Mouse (Mus musculus) MEL (cell line): ENCODE results near the gene Chl1. TPM values are rescaled to one million over a fixed set of nuclear protein-coding genes. Genes with fewer than 3 reads are reported as not detected.

Experiments used
- DNase-seq: peaks from one replicate; pipeline ENCODE4 v3.0.0; 2011; ENCODE audit warnings: low read depth, low spot score
- H3K27ac ChIP-seq: 2 replicates; pipeline ENCODE4 v1.5.1; 2012; ENCODE audit warnings: low read depth, mild to moderate bottlenecking, control low read depth, low read length, moderate library complexity; ENCODE audit not compliant: control insufficient read depth
- H3K27me3 ChIP-seq, 2 experiments: fragments of 150-350 bp in 1 of 2; sonication (generic) in 1 of 2; 2 replicates each; pipeline ENCODE4 v1.6.1; 2012; ENCODE audit warnings: low read length in 2 of 2, mild to moderate bottlenecking in 2 of 2, improper control_type of control experiment in 1 of 2, moderate library complexity in 1 of 2; ENCODE audit not compliant: insufficient read depth in 2 of 2, control insufficient read depth in 1 of 2
- H3K36me3 ChIP-seq, 2 experiments: 2 replicates each; pipeline ENCODE4 v1.6.1; 2012 to 2014; ENCODE audit warnings: low read length in 2 of 2, improper control_type of control experiment in 1 of 2, inconsistent platforms in 1 of 2, mild to moderate bottlenecking in 1 of 2; ENCODE audit not compliant: insufficient read depth in 2 of 2, control insufficient read depth in 1 of 2
- H3K4me1 ChIP-seq, 2 experiments: fragments of 150-350 bp in 1 of 2; sonication (generic) in 1 of 2; 2 replicates each; pipeline ENCODE4 v1.6.1; 2012; ENCODE audit warnings: low read length in 2 of 2, improper control_type of control experiment in 1 of 2, mild to moderate bottlenecking in 1 of 2; ENCODE audit not compliant: insufficient read depth in 2 of 2, control insufficient read depth in 1 of 2
- H3K4me3 ChIP-seq, 2 experiments: fragments of 150-350 bp in 1 of 2; sonication (generic) in 1 of 2; 2 replicates each; pipeline ENCODE4 v1.5.1; 2012; ENCODE audit warnings: low read depth in 2 of 2, low read length in 2 of 2, mild to moderate bottlenecking in 2 of 2, moderate library complexity in 2 of 2, control low read depth in 1 of 2, improper control_type of control experiment in 1 of 2; ENCODE audit not compliant: control insufficient read depth in 1 of 2, insufficient read depth in 1 of 2
- H3K79me2 ChIP-seq: 2 replicates; pipeline ENCODE4 v1.6.1; 2012; ENCODE audit warnings: mild to moderate bottlenecking, low read length, moderate library complexity; ENCODE audit not compliant: control insufficient read depth, poor library complexity, insufficient read depth
- H3K9ac ChIP-seq: 2 replicates; pipeline ENCODE4 v1.6.1; 2012; ENCODE audit warnings: low read depth, mild to moderate bottlenecking, control low read depth, low read length, moderate library complexity; ENCODE audit not compliant: control insufficient read depth, poor library complexity, severe bottlenecking
- H3K9me3 ChIP-seq: fragments of 150-350 bp; sonication (generic); replicated peaks from 2 replicates; pipeline ENCODE4 v1.6.1; 2012; ENCODE audit warnings: mild to moderate bottlenecking, low read length, improper control_type of control experiment, moderate library complexity; ENCODE audit not compliant: insufficient read depth
- BHLHE40 ChIP-seq: IDR thresholded peaks from 2 replicates; pipeline ENCODE4 v1.6.1; 2012; ENCODE audit warnings: low read depth, mild to moderate bottlenecking, inconsistent platforms, low read length, improper control_type of control experiment, borderline replicate concordance
- CHD1 ChIP-seq: IDR thresholded peaks from 2 replicates; pipeline ENCODE4 v1.6.1; 2012; ENCODE audit warnings: low read depth, mild to moderate bottlenecking, inconsistent platforms, low read length, improper control_type of control experiment
- CTCF ChIP-seq, 3 experiments: IDR thresholded peaks in 2 of 3; conservative IDR thresholded peaks in 1 of 3; 2 replicates each; pipeline ENCODE4 v1.5.1; 2011 to 2012; ENCODE audit warnings: low read length in 3 of 3, low read depth in 2 of 3, mild to moderate bottlenecking in 2 of 3, improper control_type of control experiment in 1 of 3, inconsistent platforms in 1 of 3, mixed read lengths in 1 of 3, moderate library complexity in 1 of 3; ENCODE audit not compliant: control insufficient read depth in 1 of 3, insufficient read depth in 1 of 3, poor library complexity in 1 of 3, severe bottlenecking in 1 of 3
- ELF1 ChIP-seq: IDR thresholded peaks from 2 replicates; pipeline ENCODE4 v1.6.1; 2014; ENCODE audit warnings: low read depth, mild to moderate bottlenecking, inconsistent platforms, low read length, improper control_type of control experiment, moderate library complexity
- EP300 ChIP-seq, 2 experiments: IDR thresholded peaks; 2 replicates each; pipeline ENCODE4 v1.6.1; 2011; ENCODE audit warnings: improper control_type of control experiment in 2 of 2, low read length in 2 of 2, low read depth in 1 of 2, mild to moderate bottlenecking in 1 of 2
- ETS1 ChIP-seq: IDR thresholded peaks from 2 replicates; pipeline ENCODE4 v1.6.1; 2012; ENCODE audit warnings: low read depth, mild to moderate bottlenecking, inconsistent platforms, low read length, improper control_type of control experiment, moderate library complexity
- JUND ChIP-seq: IDR thresholded peaks from 2 replicates; pipeline ENCODE4 v1.6.1; 2011; ENCODE audit warnings: low read depth, mild to moderate bottlenecking, improper control_type of control experiment, low read length
- KAT2A ChIP-seq: conservative IDR thresholded peaks from 2 replicates; pipeline ENCODE4 v1.6.1; 2012; ENCODE audit warnings: low read depth, low read length, improper control_type of control experiment, inconsistent platforms
- MAFK ChIP-seq: IDR thresholded peaks from 2 replicates; pipeline ENCODE4 v1.6.1; 2011; ENCODE audit warnings: low read depth, mild to moderate bottlenecking, low read length, improper control_type of control experiment, borderline replicate concordance
- MAX ChIP-seq: IDR thresholded peaks from 2 replicates; pipeline ENCODE4 v1.6.1; 2011; ENCODE audit warnings: low read length, improper control_type of control experiment
- MYB ChIP-seq: IDR thresholded peaks from 2 replicates; pipeline ENCODE4 v1.6.1; 2011; ENCODE audit warnings: mild to moderate bottlenecking, low read depth, low read length, improper control_type of control experiment
- RAD21 ChIP-seq: IDR thresholded peaks from 2 replicates; pipeline ENCODE4 v1.6.1; 2011; ENCODE audit warnings: mild to moderate bottlenecking, low read depth, low read length, improper control_type of control experiment
- RCOR1 ChIP-seq: IDR thresholded peaks from 2 replicates; pipeline ENCODE4 v1.6.1; 2012; ENCODE audit warnings: low read depth, mild to moderate bottlenecking, inconsistent platforms, low read length, improper control_type of control experiment
- SIN3A ChIP-seq: IDR thresholded peaks from 2 replicates; pipeline ENCODE4 v1.6.1; 2012; ENCODE audit warnings: low read length, improper control_type of control experiment, inconsistent platforms
- TCF12 ChIP-seq: IDR thresholded peaks from 2 replicates; pipeline ENCODE4 v1.6.1; 2014; ENCODE audit warnings: low read depth, mild to moderate bottlenecking, inconsistent platforms, low read length, improper control_type of control experiment, moderate library complexity
- UBTF ChIP-seq: IDR thresholded peaks from 2 replicates; pipeline ENCODE4 v1.6.1; 2012; ENCODE audit warnings: low read depth, mild to moderate bottlenecking, inconsistent platforms, low read length, improper control_type of control experiment, moderate library complexity, borderline replicate concordance; ENCODE audit not compliant: insufficient read depth
- USF2 ChIP-seq, 2 experiments: IDR thresholded peaks; 2 replicates each; pipeline ENCODE4 v1.6.1; 2011 to 2012; ENCODE audit warnings: improper control_type of control experiment in 2 of 2, low read length in 2 of 2, borderline replicate concordance in 1 of 2, inconsistent platforms in 1 of 2, low read depth in 1 of 2, mild to moderate bottlenecking in 1 of 2; ENCODE audit not compliant: insufficient read depth in 1 of 2
- ZC3H11A ChIP-seq: IDR thresholded peaks from 2 replicates; pipeline ENCODE4 v1.6.1; 2012; ENCODE audit warnings: low read depth, mild to moderate bottlenecking, inconsistent platforms, low read length, improper control_type of control experiment
- polyA plus RNA-seq, 2 experiments: library from polyadenylated mRNA; stranded (reverse) in 1 of 2; unstranded in 1 of 2; fragments of >175 nt in 1 of 2; fragments of >200 nt in 1 of 2; gene quantifications; 2 replicates each; pipeline versions ENCODE4 v1.2.1 to v1.2.4; 2012; ENCODE audit warnings: low replicate concordance in 2 of 2, low read depth in 1 of 2; ENCODE audit not compliant: insufficient read length in 2 of 2, insufficient read depth in 1 of 2, missing spikeins in 1 of 2
- total RNA-seq: library from RNA; depleted of rRNA; stranded (reverse); fragments of 300-350 nt; gene quantifications from 2 replicates; pipeline ENCODE4 v1.2.3, GENCODE M21; 2012

Gene Chl1
- total and polyA plus RNA-seq, 3 experiments = not detected

DNA sequence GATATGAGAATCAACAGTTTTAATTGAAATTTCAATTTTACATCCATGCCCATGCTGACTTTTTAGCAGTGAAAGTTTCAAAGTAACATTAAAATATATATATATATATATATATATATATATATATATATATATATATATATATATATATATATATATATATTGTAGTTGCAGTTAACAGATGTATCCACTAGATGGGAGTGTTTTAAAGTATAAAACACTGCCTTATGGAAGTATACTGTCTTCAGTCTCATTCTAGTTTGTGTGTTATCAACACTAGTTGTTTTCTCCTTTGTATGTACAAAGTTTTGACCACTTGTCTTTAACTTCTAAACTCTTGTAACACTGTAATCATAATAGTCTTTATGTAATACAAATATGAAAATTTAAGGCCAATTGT lies 228.9 kb downstream of the Chl1 start:
- Histone ChIP-seq H3K27me3 (no peaks in the 10 kb centered on the region), H3K79me2 (no peaks in the 10 kb centered on the region), H3K9me3 (no peaks in the 10 kb centered on the region), H3K9ac (no peak overlapping the region), H3K4me3 (no peak overlapping the region), H3K4me1 (no peaks in the 10 kb centered on the region), H3K36me3 (no peaks in the 10 kb centered on the region), H3K27ac (no peak overlapping the region)
- TF ChIP-seq RAD21 (peak; percentile 15), CTCF (IDR thresholded peaks at IDR 0.05 in 2 of 3, conservative IDR thresholded peaks at IDR 0.05 in 1 of 3; ENCODE audit: control insufficient read depth in 1 of 3, insufficient read depth in 1 of 3, low read depth in 2 of 3, low read length in 3 of 3, poor library complexity in 1 of 3, severe bottlenecking in 1 of 3) (peak in 1 of 3 experiments; percentile 11; a peak in 1 of 6 replicates), BHLHE40 (no peak)
- peak; percentile 18 for DNase-seq

DNA sequence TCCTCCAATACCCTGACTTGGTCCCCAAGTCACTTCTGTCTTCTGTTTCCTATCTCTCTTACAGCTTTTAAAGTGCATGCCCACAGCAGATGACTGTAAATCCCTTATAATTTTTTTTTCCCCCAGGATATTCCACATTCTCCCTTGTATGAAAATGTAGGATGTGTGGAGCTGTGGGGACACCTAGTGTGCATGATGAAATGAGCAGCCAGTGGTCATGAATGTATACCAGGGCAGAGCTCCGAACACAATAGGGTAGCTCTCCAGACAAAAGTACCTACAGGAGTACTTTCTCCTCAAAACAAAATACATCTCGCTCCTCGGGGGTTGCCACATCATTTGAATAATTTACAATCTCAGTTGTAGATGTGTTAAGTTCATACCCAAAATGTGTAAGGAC lies 232.4 kb downstream of the Chl1 start:
- TF ChIP-seq MAX = no peak
- TF ChIP-seq SIN3A = no peak
- TF ChIP-seq USF2 (IDR thresholded peaks at IDR 0.05; ENCODE audit: borderline replicate concordance in 1 of 2, insufficient read depth in 1 of 2, low read depth in 1 of 2, low read length in 2 of 2) = no peak
- no peak for TF ChIP-seq MAFK
- no peak for TF ChIP-seq MYB
- TF ChIP-seq RCOR1 = no peak
- TF ChIP-seq TCF12 = no peak
- no peak for TF ChIP-seq ELF1
- no peak for TF ChIP-seq UBTF
- TF ChIP-seq EP300 (IDR thresholded peaks at IDR 0.05; ENCODE audit: low read depth in 1 of 2, low read length in 2 of 2) = no peak
- no peak for TF ChIP-seq CHD1
- no peak for TF ChIP-seq ZC3H11A
- TF ChIP-seq KAT2A = no peak
- no peak for TF ChIP-seq BHLHE40
- no peak for TF ChIP-seq ETS1
- TF ChIP-seq JUND = no peak
- H3K9ac ChIP-seq = no peak overlapping the region

More for the DNA sequence above, 232.4 kb downstream of the Chl1 start:
- Histone ChIP-seq H3K4me1 (no peaks in the 10 kb centered on the region), H3K27ac (no peak overlapping the region), H3K27me3 (no peaks in the 10 kb centered on the region), H3K36me3 (no peaks in the 10 kb centered on the region), H3K79me2 (no peaks in the 10 kb centered on the region), H3K4me3 (no peak overlapping the region), H3K9me3 (no peaks in the 10 kb centered on the region)
- DNase-seq = no peak
